Mouse (Mus musculus) thymus, postnatal 4 days (tissue): Measurements from ENCODE around the gene Cckbr.

Source experiments
- DNase-seq: peaks from one replicate; pipeline ENCODE4 v3.0.0; 2021

Gene Cckbr

DNA sequence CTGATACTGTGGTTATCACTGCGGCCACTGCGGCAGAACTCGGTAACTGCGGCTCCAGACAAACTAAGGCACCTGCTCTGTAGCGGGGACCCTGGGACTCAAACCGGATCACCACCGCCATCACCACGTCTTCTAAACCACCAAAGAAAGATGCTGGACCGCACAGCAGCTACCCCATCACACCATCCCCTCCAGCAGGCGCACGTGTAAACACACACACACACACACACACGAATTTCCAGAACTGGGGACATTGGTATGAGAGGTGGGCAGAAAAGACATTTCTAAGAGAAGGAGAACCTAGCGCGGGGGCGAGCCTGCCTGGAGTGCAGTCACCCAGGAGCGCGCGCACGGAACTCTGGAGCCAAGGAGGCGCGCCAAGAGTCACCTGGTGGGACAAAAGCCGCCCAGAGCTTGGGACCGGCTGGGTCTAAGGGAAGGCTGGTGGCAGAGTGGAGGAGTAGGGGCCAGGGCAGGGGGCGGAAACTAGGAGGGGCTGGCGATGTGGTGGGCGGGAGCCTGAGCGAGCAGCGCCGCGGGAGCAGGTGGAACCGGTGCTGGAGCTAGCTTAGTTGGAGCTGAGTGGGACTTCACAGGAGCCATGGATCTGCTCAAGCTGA is at the start of gene Cckbr:
Cckbr (plus strand) TSS at position 308 of the 620 bp plus-strand sequence.
- peak; percentile 22 for DNase-seq

DNA sequence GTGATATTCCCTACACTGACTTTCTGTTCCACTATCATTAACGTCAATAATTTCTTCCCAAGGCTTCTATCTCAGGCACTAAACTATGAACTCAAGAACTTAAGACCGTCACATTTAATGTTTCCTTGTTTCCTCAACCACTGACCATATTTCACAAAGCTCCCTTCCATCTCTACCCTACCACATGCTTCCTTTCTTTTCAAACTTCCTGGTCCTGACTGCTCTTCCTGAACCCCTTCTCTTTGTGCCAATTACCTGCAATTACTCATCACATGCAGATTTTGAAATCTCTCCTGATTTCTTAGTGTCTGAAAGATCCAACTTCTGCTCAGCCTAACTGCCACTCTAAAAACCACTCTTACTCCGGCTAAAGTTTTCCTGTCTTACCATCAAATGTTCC is 45.2 kb upstream of the Cckbr start:
- DNase-seq: no peak

DNA sequence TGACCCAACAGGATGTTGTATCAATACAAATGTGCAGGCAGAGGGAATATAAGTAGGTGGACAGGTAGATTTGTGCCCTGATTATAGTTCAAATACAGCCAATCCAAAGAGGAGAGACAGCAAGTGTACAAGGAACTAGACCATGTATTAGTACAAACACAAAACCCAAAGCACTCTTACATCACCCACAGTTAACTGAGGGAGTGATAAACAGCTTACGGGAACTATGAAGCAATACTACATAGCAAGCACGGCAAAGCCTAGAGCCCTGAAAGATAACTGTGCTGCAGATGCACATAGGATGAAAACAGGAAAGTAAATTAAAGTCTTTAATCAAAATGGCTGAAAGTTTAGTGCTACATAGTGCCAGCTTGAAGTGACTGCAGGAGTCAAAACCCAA is 37.8 kb upstream of the Cckbr start:
- no peak for DNase-seq

DNA sequence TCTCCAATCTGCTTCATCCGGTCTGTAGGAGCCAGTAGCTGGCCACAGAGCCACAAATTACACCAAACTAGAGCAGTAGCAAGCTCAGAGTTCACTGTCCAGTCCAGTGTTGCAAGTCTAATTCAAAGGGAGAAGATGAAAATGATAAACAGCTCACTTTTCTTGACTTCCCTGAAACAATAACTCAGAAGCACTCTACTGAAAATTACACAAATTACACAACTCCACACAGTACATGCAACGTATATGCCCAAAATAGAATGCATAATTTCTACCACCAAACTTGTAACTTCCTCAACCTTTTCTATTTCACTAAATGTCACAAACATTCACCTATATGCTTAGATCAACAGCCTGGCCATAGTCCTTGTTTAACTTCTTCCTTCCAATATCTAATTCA is 35.3 kb upstream of the Cckbr start:
- DNase-seq: no peak

DNA sequence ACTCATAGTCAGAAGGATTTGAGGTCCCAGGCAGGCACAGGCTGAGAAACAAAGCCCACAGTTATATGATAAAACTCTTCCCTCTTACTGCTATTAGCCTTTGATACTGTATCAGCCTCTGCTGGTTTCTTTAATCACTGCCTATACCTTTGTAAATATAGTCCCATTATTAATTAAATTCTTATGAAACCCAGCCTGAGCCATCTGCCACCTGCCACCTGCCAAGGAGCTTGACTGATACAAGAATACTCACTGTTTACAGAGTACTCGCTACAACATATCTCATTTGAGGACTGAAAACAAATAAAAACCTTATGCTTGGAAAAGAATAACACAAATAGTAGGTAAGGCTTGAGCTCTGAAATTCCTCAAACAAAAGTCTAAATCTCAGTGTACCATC is 30.9 kb upstream of the Cckbr start:
- DNase-seq: no peak

DNA sequence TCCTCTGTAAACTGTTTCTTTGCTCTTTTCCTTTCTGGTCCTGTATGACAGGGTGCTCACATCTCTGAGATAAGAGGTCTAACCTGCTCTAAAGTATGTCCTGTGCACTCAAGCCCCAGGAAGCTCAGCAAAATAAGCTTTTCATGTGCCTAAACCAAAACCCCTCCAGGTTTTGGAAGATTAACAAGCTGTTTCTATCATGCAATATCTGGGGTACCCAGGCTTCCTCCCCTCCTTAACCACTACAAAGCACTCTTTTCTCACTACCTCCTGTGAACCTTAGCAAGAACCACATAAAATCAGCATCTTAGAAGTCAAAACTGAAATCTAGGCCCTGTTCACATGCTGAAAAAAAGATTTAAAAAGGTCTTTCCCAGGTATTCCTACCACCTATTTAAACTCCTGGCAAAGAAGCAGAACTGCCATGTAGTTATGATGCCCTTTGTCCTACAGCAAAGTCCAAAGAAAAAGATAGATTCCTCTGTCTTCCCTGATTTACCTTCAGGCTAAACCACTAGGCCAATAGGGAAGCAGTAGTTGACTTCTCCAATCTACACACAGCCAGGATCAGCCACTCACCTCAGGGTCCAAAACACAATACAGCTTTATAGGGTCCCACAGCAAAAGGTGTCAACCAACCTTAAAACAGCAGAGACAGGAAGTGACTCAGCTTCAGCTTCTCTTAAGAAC is 30.3 kb upstream of the Cckbr start:
- DNase-seq: no peak

DNA sequence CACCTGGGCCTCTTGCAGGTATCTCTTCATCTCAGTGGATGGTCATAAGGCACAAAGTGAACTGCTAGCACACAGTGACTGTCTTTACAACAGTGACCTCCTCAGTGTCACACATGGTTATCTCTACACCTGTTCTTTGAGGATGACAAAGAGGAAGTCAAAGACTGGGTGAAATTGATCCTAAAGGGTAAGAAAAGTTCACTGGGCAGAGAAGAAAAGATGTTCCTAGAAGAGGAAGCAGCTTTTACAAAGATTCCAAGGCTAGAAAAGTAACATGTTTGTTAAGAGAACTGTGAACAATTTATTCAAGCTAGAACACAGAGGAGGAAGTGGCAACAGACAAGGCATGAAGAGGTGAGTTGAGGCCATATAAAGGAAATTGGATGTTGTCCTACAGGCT is 29.4 kb upstream of the Cckbr start:
- DNase-seq: no peak

DNA sequence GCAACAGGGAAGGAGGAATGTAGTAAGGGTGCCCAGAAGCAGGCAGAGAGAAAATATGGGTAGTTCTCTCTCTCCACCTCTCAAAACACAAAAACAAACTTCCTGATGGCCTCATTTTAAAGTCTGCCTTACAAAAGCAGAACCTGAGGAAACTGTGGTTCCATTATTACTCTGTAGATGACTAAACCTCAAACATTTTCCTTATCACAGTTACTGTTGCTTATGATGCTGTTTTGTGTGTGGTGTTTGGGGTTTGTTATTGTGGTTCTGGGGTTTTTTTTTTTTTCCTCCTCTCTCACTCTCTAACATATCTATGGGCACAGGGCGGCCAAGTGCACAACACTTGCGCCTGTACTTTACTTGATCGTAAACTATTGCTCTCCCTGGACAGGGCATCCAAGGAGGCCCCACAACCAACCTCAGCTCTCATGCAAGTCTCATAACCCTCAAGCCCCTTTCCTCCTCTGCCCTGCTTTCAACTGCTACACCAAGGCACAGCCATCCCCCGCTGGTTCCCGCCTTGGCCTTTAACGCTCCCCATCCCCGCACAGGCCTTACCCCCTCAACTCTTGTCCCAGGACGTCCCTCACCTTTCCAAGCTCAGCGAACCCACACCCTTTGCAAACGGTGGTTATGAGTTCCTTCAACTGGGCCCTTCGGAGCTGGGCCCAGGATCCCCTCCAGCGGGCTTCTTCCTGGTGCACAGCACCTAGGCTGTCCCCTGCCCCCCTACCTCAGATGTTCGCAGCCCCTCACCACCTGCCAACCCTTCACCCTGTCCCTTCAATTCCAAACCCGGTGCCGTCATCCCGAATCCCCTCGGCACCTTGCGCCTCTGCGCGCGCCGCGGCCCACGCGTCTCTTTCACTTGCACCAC is 26.2 kb upstream of the Cckbr start:
- no peak for DNase-seq

DNA sequence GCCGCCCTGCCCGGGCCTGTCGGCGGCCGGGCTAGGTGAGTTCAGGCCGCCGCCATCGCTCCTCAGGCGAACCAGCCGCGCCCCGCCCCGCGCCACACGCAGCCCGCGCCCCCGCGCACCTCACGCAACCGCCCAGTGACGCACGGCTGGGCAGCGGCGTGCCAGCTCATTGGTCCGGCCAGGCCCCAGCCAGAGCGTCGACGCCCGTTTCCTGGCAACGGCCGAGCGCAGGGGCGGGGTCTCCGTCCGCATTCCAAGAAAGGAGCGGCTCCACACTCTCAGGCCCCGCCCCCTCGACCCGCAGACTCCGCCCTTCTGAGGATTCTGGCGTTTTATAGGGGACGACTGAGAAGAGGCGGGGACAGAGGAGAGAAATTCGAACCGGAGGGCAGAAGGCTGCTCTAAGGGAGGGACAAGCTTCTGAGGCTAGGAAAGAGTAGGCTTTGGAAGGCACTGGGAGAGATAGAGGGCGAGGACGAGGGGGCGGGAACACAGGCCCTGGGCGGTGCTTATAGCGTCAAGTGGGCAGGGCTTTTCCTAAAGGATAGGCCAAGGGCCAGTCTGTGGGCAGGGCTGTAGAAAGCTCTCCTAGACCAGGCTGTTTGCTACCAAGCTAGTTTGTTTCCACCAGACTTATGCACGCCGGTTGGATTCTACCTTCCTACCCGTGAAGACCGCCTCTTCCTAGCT is 25.5 kb upstream of the Cckbr start, which contains the start of gene Fam160a2:
Fam160a2 (minus strand) TSS at position 120 of the 690 bp plus-strand sequence.
- peak; percentile 99 for DNase-seq

DNA sequence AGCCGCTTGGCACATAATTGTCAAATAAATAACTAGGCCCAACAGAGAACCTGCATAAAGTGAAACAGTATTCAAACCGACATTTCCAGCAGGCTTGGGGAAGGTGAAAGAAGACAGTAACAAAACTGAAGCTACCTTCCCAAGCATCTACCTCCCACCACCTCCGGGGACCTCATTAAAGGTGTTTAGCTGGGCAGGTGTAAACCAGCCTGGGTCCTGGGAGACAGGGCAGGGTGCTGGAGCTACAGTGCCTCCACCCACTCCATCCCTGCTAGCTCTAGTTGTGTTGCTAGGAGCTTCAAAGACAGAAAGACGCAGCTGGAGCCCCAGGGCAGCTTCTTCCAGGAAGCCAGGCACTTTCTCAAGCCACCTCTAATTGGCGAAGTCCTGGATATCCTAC is 21.3 kb upstream of the Cckbr start, which contains the start of gene Cnga4:
Cnga4 (plus strand) TSS at position 301 of the 400 bp plus-strand sequence.
- DNase-seq: no peak

DNA sequence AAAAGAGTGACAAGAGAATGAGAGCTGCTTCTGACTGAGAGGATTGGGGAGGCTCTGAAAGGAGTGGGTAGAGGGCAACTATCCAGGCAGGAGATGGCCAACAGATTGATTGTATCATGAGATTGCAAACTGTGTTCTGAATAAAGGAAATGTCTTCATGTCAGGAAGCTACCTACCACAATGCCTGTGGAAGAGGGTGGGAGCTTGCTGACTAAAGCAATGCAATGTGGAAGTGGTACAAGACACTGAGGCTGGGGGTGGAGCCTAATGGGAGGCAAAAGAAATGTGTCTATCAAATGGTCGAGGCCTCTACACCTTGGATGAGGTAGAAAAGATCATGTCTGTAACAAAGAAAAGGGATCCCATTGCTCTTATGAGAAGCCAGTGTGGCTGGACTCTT is 19.2 kb upstream of the Cckbr start:
- no peak for DNase-seq

DNA sequence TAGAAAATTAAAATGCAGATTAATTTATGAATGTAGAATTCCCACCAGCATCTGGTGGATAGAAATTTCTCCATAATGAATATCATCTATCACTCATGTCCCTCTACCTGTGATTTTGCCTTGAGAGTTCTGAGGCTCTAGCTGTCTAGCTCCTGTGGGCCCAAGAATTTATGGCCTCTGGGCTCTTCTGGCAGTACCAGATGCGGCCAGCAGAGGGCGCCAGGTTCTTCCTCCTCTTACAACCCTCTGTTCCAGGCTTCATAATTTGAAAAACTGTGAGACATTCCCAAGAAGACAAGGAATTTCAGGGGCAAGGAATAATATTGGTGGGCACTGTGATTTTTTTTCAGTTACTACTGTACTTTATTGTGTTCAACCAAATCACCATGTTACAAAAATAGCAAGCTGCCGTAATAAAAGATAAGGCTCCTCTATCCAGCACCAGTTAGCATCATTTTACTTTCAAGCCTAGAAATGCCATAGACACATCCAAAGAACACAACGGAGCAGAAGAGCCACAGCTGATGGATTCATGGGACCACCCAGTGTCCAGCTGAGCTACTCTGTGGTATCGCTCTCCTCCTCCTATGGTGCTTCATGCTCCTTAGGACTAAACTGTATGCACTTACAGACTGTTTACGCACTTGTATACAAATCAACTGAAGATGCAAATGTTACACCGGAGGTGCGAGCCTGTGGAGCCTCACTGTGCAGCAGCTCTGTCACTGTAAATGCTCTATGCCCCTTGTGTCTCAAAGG is 13.5 kb upstream of the Cckbr start:
- peak; percentile 82 for DNase-seq

DNA sequence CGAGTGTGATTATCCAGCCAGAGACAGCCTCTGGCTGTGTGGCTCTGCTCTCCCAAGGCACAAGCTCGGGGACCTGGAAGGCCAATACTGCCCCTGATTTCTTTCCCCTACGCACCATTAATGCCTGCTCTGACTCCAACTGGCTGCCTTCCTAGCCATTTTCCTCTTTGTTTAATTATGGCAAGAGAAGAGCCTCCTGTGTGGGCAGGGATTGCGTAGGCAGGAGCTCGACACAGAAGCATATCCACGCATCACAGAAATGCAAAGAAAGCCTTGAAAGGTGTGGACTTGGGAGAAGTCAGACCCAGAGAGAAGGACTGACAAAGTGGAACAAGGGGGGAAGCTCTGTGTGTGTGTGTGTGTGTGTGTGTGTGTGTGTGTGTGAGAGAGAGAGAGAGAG is 11.1 kb upstream of the Cckbr start:
- no peak for DNase-seq

DNA sequence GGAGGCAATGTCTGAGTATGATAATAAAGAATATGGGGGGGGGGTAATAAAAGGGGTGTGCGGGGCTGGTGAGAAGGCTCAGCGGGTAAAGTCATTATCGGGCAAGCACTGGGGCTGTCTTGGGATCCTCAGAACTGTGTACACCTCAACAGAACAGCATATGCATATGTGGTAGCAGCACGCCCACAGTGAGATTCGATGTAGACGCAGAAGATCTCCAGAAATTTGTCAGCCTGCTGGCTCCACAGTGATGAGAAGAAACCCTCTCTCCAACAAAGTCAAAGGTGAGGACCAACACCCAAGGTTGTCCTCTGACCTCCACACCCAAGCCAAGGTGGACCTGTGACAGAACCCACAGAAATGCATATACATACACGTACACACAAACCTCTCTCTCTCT is 9.0 kb upstream of the Cckbr start:
- no peak for DNase-seq

DNA sequence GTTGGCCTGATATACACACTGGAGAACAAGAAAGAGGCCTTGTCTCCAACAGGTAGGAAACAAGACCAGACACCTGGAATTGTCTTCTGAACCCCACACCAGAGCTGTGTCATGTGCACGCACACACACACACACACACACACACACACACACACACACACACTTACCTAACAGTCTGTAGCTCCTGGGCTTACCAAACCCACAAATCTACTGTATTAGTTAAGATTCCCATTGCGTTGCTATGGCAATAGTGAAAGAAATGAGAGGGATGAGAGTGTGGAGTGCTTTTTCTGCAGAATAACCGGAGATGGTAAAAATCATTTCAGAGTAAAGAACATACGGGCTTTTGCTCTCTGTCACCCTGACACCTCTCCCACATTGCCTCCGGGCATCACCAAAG is 7.4 kb upstream of the Cckbr start:
- DNase-seq: no peak

DNA sequence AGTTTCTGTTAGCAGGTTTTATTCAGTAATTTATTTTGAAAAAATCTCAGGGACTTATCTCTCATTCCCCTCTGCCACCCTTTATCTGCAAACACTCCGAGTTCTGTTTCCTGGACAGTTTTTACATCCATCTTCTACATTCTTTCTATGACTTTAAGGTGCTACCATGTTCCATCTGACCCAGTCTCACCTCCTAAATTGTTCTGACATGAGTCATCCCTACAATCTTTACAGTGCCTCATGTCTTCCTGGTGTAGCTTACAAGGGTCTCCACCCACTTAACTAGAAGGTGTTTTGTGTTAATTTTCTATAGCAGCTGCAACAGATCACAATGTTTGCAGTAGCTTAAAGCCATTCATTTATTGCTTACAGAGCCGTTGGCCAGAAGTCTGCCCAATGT is 4.6 kb upstream of the Cckbr start:
- no peak for DNase-seq

DNA sequence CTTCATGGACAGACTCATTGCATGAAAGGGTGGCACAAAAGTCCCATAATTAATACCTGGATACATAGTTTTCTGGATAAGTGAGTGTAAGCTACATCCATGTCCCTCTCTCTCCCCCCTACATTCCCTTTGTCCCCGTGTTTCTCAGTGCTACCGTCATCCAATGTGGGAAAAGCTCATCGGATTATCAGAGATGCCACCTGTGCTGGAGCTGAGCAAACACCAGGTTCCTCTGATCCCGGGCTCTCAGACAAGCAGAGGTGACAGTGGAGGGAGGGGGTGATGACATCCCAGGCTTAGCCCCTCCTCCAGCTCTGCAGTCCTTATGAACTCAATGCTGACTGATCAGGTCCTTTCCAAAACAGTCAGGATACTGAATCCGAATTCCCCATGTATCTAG is 1.2 kb upstream of the Cckbr start:
- no peak for DNase-seq

DNA sequence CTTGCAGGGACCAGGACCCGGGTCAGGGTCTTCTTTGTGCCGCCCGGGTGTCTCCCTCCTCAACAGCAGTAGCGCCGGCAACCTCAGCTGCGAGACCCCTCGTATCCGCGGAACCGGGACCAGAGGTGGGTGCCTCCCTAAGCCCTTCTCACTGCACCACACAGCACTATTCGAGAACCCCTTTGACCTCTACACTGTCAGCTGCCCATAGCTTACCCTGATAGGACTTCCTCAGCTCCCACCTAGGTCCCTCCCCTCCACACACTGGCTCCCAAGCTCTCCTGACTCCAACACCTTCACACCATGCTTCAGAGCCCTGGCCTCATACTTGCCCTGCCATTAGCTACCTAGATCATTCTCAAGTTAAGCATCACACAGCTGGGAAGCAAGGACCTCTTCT is 520 bp downstream of the Cckbr start:
- no peak for DNase-seq

DNA sequence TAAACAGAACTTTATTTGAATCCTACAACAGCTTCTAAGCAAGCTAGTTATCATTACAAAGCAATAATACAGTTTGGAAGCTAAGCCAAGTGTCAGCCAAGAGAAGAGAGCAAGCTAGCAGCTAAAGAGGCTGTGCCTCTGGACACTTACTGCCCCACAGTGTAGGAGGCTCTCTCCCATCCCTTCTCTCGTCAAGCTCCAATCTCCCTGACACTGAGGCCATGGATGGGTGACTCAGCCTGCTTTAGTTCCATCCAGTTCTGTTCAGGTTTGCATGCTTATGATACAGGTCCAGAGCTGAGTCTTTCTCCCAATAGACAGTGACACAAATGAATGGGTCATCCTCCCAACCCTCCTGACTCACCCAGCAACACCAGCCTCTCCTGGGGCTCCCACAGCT is 6.5 kb downstream of the Cckbr start:
- DNase-seq: no peak

DNA sequence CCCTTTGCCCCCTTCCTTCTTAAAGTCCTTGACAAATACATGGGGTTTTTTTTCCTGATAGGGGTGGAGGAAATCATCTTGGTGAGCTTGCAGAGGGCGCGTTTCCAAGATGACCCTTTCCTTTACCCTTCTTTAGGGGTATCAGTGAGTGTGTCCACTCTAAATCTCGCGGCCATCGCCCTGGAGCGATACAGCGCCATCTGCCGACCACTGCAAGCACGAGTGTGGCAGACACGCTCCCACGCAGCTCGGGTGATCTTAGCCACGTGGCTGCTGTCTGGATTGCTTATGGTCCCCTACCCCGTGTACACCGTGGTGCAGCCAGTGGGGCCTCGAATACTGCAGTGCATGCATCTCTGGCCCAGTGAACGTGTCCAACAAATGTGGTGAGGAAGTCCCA is 8.3 kb downstream of the Cckbr start:
- DNase-seq: no peak

DNA sequence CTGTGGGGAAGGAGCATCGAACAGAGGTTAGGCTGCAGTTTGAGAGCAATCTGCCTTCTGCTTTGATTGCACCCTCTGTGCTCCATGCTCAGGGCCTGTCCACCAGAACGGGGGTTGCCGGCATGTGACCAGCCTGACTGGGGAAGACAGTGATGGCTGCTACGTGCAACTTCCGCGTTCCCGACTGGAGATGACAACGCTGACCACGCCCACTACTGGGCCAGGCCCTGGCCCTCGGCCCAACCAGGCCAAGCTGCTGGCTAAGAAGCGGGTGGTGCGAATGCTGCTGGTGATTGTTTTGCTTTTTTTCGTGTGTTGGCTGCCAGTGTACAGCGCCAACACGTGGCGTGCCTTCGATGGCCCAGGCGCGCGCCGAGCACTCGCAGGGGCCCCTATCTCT is 9.3 kb downstream of the Cckbr start:
- DNase-seq: no peak

DNA sequence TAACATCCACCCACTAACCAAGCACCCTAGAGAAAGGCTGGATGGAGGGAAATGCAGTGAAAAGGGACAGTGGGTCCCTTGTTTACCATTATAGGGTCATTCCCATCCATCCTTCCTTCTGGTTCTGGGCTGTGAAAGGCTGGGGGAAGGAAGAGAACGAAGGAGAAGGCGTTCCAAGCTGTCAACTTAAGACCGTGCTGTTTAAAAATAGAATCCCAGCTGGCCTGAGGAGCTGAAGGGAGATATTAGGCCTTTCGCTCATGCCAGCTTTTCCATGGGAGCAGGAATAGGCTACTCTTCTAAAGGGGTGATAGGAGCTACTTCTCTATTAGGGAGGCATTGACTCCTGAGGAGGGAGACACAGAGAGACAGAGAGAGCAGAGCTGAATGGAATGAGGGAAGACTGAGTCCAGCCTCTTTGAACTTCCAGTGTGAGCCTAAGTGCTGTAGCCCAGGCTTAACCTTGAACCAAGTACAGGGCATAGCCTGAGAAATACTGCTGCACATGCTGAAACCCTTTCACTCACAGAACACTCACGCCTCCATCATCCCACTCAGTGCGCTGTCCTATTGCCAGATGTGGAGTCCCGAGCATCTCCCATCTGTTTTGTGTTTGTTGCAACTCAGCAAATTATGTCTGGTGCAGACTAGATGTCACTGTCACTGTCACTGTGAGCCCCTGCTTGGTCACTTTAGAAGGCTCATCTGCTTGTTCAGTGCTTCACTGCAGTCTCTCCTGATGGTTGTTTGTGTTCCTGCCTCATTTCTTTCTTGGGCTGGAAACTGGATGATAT is 12.6 kb downstream of the Cckbr start:
- no peak for DNase-seq
